Mouse (Mus musculus) hindlimb bud, embryonic 11.5 days (tissue): ENCODE results near the gene Maml3.

Source experiments
- DNase-seq: peaks from one replicate; pipeline ENCODE4 v3.0.0-alpha.2; 2012; ENCODE audit warnings: low read depth, low spot score; ENCODE audit errors: extremely low spot score

Maml3 gene

DNA sequence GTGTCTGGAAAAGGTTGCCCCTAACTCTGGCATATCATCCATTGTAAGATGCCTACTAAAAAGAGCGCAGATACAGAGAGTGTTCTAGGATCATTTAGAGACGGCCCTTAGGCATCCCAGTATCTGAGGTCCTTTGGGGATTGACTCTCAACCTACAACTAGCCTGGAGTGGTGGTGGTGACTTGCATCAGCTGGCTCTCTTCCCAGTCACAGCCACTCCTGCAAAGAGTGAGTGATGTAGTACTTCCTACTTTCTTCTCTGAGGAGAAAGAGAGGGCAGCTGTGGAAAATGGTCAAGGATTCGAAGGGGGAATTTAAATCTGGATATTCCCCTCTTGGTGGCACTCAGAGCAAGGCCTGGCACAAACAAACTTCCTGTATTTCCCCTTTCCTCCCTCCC lies 385.5 kb downstream of the Maml3 start:
- no peak for DNase-seq

DNA sequence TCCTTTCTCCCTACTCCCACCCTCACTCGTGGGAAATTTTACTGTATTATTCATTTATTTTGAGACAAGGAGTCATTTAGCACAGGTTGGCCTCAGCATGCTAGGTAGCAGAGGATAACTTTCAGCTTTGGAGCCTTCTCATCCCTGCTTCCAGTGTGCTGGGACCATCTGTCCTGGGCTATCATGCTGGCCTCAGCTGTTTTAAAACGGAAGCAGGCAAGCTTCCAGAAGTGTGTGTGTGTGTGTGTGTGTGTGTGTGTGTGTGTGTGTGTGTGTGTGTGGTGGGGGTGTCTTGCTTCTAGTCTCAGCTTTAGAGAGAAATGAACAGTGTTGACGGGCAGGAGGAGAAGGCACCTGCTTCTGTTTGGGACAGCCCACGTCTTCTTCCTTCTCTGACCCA lies 387.0 kb downstream of the Maml3 start:
- DNase-seq: no peak

DNA sequence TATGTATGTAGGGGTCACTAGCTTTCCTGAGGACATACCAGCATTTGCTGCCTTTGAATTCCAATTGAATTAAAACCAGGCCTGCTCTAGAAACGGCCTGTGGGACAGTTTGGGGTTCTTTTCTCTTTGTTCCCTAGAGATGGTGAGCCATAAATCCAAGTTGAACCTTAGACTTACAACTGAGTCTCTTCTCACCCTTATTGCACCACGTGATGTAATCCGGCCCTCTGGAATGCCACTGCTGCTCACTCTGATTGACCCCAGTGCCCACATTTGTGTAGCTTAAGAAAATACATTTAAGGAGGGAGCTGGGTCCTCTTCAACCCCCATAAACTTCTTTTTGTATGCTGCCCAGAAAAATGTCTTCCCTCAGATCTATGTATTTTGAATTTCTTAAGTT lies 387.4 kb downstream of the Maml3 start:
- no peak for DNase-seq

DNA sequence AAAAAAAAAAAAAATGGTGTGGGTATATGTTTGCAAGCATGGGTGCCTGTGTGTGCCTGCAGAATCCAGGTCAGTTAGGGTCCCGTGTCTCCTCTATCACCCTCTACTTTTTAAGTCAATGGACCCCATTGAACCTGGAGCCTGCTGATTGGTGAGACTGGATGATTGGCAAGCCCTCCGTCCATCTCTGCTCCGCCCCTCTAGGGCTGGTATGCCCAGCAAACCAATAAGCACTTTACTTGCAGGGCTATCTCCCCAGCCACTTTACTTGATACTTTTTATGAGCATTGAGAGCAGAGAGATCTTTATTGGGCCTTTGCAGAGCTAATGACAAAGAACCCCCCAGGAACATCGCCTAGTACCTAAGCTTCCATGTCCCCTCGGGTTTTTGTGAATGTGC lies 390.4 kb downstream of the Maml3 start:
- no peak for DNase-seq

DNA sequence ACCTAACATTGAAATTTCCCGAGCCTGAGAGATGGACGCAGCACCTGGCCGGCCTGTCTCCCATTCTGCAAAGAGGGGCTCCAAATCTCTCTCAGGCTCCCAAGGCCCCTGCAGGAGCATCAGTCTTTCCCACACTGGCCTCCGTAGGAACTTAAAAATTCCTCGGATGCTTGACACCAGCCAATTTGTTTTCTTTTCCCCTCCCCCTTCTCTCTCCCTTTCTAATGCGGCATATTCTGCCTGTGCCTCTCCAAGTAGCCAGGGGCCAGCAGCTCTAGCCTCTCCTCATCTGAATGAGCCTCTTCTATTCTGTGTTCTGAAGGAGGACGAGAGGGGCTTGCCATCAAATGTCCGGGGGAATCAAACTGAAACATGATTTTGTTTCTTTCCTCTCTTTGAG lies 391.6 kb downstream of the Maml3 start:
- DNase-seq: no peak

DNA sequence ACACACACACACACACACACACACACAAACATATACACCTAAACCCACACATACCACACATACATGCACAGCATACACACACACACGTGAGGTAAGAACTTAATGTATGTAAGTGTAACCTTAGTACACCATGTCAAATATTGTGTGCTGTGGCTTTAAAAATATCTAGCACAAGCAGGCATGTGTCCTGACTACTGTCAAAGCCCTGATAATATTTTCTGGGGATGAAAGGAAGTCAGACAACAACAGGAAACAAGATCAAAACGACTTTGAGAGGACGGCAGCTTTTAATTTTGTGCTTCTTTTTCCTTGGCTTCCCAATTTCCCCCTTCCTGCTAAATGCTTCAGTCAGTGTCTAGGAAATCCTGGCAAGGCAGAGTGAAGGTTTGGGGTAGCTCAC lies 392.5 kb downstream of the Maml3 start:
- DNase-seq: no peak

DNA sequence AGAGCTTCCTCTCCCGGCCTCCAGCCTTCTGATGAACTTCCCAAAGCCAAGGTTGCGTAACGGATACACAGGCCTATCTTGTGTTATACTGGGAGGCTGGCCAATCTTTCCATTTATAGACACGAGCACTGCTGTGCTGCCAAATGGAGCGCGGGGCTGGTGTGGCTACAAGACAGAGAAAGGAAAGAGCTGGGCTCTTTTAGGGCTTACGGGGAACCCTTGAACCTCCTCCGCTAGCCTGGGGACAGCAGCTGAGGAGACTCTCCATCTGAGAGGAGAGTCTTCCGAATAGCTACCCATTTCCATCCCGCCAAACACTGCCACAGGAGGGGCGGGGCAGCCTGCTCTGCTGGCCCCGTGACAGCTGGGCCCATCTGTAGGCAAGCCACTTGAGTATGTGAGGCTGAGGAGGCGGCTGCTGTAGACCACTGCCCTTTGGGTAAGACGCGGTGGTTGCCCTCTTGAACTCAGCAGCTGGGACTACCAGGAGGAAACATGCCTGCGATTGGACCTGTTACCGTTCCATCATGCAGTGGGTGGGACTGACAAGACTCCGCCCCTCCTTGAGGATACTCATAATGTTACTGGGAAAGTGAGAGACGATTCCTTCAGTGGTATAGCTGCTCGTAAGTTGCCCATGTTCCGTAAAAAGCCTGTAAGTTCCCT lies 396.0 kb downstream of the Maml3 start:
- no peak for DNase-seq

DNA sequence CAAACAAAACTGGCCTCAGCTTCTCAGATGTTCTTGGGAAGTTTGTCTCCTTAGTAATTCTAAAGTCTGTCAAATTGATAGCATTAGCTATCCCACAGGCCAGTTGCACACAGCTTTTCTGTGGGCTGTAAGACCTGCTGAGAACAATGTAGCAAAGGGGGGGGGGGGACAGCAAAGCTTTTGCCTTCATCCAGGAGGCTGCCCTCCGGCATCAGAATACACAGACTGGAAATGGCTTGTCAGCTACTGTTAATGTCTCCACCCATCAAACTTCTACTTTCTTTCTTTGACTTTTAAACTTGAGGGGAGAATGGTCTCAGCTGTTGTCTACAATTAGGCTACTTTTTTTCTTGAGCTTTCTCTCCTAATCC lies 396.5 kb downstream of the Maml3 start:
- DNase-seq: no peak

DNA sequence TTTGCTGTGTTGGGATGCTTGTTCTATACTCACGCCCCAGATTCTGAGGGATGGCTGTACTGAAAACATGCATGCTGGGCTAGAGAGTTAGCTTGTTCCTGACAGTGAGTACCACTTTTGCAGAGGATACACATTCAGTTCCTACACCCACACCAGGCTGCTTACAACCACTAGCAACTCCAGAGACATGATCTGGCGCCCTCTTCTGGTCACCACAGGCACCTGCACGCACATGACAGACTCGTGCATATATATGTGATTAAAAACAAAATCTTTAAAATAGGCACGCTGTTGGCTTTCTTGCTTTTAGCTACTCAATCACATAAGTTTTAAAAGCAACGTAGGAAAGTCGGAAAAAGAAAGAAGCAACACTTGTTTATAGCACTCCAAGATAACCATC lies 399.7 kb downstream of the Maml3 start:
- DNase-seq: no peak

DNA sequence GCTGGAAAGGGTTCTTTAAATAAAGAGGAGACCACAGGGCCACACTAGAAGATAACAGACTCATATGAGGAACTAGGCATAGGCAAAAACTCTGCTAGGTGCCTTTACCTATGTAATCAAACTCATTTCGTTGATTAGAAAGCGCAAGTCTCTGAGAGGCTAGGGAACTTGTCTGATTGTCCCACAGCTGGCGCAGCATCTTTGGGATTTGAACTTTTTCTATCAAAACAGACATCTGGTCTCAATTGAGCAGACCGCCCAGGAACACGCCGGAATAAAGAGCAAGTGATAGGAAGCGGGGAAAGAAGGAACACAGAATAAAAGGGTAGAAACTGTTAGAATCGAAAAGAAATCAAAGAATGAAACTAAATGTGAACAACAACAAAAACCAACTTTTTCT lies 401.4 kb downstream of the Maml3 start:
- no peak for DNase-seq

DNA sequence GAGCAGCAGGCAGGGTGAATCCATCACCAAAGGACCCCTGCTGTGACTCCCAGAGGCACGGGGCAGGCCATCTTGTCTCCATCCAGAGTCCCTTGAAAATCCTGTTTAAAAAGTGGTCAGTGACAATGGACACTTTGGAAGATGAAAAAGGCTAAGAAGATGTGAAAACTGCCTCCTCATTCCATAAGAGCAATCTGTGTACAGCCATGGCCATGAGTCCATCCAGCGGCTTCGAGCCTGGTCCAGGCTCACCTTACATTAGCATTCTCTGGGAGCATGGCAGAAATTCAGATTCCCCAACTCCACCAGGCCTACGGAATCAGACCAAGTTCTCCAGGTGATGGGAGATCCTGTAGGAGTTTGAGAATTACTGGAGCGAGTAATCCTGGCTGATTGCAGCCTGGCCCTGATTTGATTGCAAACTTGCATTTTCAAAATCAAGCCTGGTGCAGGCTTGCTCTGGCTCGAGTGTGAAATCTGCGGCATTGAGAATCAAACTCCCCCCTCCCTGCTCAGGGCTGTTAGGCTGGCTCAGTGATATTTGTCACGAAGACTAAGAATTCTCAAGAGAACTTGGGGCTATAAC lies 402.1 kb downstream of the Maml3 start:
- DNase-seq: no peak

DNA sequence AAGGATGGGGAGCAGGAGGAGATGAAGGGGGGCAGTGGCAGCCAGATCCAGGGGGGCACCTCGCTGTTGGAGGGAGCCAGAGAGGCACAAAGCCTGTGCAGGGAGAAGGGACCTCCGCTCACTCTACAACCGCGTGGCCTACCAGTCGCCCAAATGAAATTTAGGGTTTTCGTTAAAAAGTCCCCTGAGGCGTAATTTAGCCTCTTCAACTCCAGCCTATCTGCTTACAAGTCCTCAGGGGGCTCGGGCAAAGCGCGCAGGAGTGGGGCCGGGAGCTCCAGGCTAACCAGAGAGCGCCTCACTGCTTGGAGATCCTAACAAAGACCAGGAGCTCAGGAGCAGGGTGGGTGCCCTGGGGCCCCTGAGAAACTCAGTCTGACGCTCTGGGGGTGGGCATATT lies 402.9 kb downstream of the Maml3 start:
- DNase-seq: no peak

DNA sequence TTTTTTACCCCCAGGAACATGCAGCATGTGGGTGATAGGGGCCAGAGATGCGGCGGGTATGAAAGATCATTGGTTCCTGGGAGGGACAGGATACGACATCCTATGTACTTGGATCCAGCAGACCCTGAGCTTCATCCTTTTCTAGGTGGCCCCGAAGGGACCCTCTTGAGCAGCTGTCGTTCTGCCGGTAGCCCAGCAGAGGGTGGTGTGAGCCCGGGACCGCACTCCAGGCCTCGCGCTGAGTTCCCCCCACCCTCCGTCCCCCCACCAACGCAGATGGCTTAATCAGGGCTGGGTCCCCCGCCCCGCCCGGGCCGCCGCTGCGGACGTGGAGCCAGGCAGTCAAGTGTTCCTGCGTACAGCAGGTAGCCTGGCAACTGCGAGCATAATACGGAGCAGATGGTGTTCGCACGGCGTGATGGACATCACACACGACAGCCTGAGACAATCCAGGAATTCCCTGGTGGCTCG lies 403.6 kb downstream of the Maml3 start:
- peak; percentile 74 for DNase-seq

DNA sequence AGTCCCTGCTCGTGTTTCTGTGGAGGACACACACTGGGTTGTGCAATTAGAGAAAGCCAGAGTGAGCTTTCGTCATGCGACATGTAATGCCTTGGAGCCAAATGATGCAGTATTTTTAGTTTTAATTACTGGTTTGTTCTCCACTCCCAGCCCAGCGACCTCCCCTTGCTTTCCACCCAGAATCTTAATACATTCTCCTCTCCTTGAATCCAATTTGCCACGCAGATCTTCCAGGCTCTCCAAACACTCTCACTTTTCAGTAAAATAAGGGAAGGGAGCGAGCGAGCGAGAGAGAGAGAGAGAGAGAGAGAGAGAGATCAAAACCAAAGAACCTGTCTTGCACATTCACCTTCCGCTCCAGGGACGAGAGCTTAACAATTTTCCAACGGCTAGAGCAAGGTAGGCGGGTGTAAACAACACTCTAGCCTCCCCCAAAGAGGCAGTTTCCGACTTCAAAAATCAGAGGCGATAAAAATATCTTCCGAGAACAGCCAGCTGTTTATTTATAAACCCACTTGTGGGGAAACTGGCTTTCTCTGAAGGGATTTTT lies 404.1 kb downstream of the Maml3 start:
- no peak for DNase-seq

DNA sequence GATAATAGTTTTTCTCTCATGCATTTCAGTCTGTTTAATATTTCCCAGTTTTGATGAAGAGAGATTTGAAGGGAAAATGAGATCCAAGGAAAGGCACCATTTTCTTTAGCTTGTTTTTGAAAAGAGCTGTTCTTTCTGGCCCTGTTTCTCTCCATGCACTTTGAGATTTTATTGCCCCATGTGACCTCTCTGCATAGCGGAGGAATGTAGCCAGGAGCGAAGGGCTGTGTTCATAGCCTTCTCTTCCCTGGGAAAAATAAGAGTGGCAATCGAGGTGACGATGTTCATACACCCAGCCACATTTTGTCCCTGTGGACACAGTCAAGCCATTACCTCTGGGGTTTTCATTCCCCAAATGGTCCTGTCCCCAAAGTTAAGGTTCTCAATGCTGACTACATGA lies 404.8 kb downstream of the Maml3 start:
- no peak for DNase-seq

DNA sequence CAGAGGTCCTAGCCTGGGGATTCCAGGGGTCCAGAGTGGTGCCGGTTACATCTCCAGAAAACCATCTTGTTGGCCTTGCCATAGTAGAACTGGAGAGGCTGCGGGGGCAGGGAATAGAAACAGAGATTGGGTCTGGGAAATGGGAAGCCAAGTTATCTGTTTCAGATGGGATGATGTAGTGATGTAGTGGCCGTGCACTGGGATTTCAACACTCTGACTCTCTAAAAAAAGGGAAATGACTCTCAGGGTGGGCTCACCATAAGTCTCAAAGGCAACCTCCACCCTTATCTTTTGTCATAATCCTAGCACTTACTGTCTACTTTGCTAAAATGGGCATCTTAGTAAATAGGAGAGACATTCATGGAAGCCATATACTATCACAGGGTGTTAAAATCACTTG lies 406.9 kb downstream of the Maml3 start:
- DNase-seq: no peak

DNA sequence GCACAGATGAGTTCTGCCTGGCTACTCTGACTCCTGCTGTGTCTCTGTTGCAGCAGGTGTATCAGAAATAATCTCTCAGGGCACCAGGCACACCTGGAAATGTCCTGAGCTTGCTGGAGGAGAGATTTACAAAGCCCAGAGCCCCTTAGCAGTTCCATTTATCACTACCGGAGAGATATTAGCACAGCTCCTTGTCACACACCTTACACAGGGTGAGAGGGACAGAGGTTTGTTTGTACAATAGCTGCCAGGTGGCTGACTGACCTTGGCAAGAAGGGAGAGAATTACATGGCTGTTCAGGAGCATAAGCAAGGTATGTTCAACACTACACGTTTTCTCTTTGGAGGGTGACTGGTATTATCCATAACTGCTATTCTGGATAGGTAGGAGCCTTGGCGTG lies 409.2 kb downstream of the Maml3 start:
- DNase-seq: no peak

DNA sequence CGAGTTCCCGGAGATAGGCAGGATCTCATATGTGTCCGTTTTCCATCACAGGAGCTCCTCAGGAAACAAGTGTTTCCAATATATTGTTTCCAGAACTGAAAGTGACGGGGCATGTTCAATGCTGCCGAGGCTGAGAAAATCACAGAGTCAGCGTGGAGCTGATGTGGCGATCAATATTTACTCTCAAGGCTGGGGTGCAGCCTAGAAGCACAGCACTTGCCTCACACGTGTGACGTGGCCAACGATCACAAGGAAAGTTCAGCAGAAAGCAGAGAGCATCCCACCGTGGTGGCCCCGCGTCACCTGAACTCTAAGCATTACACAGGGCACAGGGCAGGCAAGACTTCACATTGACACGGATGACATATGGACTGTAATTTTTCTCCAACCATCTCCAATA lies 410.3 kb downstream of the Maml3 start:
- no peak for DNase-seq

DNA sequence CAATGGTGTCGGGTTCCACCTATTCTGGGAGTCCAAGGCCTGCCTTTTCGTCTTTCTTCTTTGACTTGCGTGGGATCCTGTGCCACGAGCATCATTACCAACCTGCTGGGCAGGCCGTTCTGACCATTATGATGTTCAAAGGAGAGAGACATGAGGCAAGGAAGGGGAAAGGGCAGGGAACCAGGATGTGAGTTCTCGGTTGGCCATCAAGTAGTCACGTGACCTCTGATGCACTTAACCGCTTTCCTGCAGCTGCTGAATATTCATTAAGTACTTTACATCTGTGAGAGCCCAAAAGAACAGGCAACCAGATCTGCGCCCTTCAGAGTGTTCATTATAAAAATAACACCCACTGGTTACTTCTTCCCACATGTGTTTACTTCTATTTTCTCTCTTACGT lies 411.7 kb downstream of the Maml3 start:
- DNase-seq: no peak

DNA sequence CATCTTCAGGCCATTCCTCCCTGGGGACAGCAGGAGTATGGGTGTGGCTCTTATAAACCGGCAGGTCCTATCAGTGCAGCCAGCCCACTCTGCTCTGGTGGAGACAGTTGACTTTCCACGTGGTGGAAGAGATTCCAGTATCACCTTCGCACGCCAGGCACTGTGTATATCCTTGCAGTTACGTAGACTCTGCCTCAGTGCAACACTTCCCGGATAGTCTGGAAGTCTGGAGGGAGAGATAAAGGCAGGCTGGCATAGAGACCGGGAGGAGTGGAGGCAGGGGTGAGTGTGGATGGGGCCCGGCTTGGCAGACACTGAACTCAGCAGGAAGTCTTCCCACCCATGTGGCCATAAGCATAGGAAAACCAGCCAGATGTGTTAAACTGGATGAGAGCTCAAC lies 416.2 kb downstream of the Maml3 start:
- DNase-seq: no peak

DNA sequence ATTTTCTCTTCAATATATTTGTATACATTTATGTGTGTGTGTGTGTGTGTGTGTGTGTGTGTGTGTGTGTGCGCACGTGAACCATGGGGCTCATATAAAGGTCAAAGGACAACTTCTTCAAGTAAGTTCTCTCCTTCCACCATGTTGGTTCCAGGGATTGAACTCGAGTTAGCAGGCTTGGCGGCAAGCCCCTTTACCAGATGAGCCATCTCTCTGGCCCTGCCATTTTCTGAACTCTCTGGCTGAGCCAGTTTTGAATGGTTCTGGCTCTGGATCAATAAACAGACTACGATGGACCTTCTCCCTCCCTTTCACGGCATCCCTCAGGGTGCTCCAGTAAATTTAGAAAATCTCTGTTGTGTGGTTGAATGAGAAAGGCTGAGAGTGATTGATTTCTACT lies 418.1 kb downstream of the Maml3 start:
- DNase-seq: no peak

DNA sequence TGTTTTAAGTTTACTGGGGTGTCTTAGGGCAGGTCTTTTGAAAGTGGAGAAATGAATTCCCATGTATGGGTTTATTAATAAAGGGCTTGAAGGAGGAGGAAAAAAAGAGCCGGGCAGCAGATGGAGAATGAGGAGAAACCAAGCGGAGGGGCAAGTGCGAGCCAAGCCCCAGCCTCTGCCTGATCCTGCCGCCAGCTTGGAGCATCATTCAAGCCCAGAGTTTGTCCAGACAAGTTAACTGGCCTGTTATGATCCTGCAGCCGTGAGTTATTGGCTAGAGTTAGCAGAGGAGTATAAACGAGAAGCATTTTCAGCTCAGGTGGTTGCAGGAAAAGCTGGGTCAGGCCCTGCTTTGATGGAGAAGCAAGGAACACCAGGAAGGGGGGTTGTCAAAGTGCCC lies 418.6 kb downstream of the Maml3 start:
- DNase-seq: no peak

DNA sequence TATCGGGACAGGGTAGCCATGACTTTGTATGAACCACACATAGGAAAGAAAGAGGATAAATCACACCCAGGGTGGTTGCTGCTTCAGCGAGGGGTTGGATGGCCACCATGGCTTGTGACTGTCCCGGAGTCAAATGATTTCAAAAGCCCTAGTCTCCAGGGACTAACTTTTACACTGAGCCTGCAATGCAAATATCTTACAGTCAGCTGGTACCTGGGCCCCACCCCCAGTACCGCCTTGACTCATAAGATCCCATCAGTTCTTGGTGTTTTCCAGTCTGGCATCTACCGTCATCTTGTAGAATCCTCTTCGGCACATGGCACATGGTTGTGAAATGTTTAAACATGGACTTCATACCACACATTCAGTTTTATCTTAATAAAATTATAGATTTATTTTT lies 419.3 kb downstream of the Maml3 start:
- DNase-seq: no peak
